Mouse (Mus musculus) G1E-ER4 (cell line): ENCODE results near the gene Nup160. TPM values are rescaled to one million over a fixed set of nuclear protein-coding genes. Genes with fewer than 3 reads are reported as not detected.
A peak's percentile ranks its signal among the peaks of the same experiment; 100 is the strongest.

ENCODE experiments used
- GATA1 ChIP-seq: IDR thresholded peaks from one replicate; pipeline ENCODE4 v1.8.0; 2012; ENCODE audit warnings: low read length, inconsistent platforms
- polyA plus RNA-seq: library from polyadenylated mRNA; stranded (reverse); fragments of >175 nt; gene quantifications from 2 replicates; pipeline ENCODE4 v1.2.3, GENCODE M21; 2012

Nup160 gene
- polyA plus RNA-seq: 6.7 and 7.7 TPM in 2 replicates

GRCm38 (mm10) chr2:90677007-90677406 lies at the start of gene Nup160:
TSS of gene Nup160 (plus strand) at chr2:90677215.
- no peak for TF ChIP-seq GATA1

GRCm38 (mm10) chr2:90628261-90628660 lies 48.8 kb upstream of the Nup160 start:
- no peak for TF ChIP-seq GATA1

GRCm38 (mm10) chr2:90629552-90629951 lies 47.5 kb upstream of the Nup160 start:
- TF ChIP-seq GATA1: no peak

GRCm38 (mm10) chr2:90631938-90632733 lies 44.9 kb upstream of the Nup160 start:
- no peak for TF ChIP-seq GATA1

GRCm38 (mm10) chr2:90634671-90635070 lies 42.3 kb upstream of the Nup160 start:
- no peak for TF ChIP-seq GATA1

- no peak for TF ChIP-seq GATA1
Measured at GRCm38 (mm10) chr2:90635085-90635723, 41.8 kb upstream of the Nup160 start.

GRCm38 (mm10) chr2:90636853-90637252 lies 40.2 kb upstream of the Nup160 start:
- TF ChIP-seq GATA1: no peak

- no peak for TF ChIP-seq GATA1
Measured at GRCm38 (mm10) chr2:90638986-90639746, 37.8 kb upstream of the Nup160 start.

GRCm38 (mm10) chr2:90639747-90640699 lies 37.0 kb upstream of the Nup160 start:
- no peak for TF ChIP-seq GATA1

- peak; percentile 52 for TF ChIP-seq GATA1
Measured at GRCm38 (mm10) chr2:90641007-90641709, 35.9 kb upstream of the Nup160 start.

GRCm38 (mm10) chr2:90641710-90642039 lies 35.3 kb upstream of the Nup160 start:
- TF ChIP-seq GATA1: no peak

GRCm38 (mm10) chr2:90647084-90647483 lies 29.9 kb upstream of the Nup160 start:
- TF ChIP-seq GATA1: no peak

- TF ChIP-seq GATA1: no peak
Measured at GRCm38 (mm10) chr2:90649405-90649804, 27.6 kb upstream of the Nup160 start.

- no peak for TF ChIP-seq GATA1
Measured at GRCm38 (mm10) chr2:90649965-90650364, 27.1 kb upstream of the Nup160 start.

- no peak for TF ChIP-seq GATA1
Measured at GRCm38 (mm10) chr2:90652101-90652500, 24.9 kb upstream of the Nup160 start.

- TF ChIP-seq GATA1: no peak
Measured at GRCm38 (mm10) chr2:90652993-90653392, 24.0 kb upstream of the Nup160 start.
